Mouse (Mus musculus) urinary bladder, adult 2 months (tissue): ENCODE data around the gene Tiprl. TPM values are rescaled to one million over a fixed set of nuclear protein-coding genes. Genes with fewer than 3 reads are reported as not detected.

Experiments used
- DNase-seq: peaks from one replicate; pipeline ENCODE4 v3.0.0; 2022; ENCODE audit warnings: low spot score
- polyA plus RNA-seq: library from polyadenylated mRNA; depleted of rRNA; stranded (reverse); fragments of >200 nt; gene quantifications from 2 replicates; pipeline ENCODE4 v1.2.3, GENCODE M21; 2012; rRNA removed

The Tiprl gene
- polyA plus RNA-seq, 1 experiment = 41.2 TPM

DNA sequence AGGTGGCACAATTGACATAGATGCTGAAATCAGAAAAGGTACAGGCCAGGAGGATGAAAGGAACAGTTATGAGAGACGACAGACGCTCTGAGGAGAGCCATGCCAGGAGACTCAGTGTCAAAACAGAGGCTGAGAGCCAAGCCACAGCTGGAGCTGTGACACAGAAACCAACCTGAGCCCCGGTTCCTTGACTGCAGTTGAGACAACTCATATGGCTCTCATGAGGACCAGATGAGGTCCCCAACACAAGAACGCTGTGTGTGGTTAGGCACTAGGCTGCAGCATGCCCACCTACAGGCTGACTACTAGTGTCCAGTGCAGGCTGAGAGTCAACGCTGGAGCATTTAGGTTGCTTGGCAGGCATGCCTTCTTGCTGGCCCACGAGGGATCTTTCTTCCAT lies 58.7 kb downstream of the Tiprl start:
- no peak for DNase-seq

DNA sequence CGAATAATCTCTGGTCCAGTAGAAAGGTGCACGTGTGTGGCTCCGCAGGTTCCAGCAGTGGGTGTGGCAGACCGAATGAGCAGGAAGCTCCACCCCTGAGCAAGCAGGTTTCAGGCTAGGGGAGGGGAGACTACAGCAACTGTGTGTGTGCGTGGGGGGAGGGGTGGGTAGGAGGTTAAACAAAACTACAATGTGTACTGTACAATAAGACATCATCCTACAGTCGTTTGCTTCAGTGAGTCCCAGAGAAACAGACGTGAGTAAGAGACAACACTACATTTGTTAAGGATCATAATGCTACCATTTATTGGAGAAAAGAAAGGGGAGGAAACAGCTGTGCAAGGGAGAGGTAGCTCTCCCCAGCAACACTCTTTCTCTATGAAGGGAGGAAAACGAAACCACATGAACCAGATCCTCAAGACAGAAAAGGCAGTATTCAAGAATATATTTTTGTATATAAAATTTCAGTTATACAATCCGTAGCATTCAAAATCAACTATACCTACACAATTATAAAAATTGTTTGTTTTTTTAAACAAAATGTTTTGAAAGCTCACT lies 62.7 kb downstream of the Tiprl start:
- DNase-seq = no peak

DNA sequence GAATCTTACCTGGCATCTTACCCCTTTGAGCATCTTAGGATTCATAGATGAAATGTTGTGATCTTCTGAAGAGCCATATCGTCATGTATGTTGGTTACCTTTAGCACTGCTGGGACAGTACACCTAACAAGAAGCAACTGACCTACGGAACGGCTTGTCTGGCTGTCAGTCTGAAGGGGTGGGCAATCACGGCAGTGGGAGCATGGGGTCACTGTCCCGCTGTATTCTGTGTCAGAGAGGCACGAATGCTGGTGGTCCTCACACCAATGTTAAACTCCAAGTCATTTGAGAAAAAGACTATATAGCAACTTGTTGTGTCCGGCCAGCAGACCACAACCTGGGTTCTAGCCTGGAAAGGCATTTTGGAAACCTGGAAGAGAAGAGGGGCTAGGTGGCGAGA lies 65.5 kb downstream of the Tiprl start:
- no peak for DNase-seq

DNA sequence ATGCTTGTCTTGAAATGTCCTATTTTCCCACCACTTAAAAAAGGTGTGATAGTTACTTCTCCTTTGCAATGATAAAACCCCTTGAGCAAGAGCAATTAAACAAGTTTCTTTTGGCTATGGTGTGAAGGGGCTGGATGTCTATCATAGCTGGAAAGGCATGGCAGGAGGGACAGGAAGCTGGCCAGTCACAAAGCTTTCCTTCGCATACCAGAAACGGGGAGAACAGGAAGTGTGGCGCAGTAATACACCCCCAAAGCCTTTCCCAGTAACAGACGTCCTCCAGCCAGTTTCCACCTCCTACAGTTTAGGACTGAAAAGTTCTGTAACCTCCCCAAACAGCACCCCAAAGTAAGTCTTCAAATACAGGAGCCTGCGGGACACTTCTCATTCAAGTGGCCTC lies 66.6 kb downstream of the Tiprl start:
- DNase-seq = no peak

DNA sequence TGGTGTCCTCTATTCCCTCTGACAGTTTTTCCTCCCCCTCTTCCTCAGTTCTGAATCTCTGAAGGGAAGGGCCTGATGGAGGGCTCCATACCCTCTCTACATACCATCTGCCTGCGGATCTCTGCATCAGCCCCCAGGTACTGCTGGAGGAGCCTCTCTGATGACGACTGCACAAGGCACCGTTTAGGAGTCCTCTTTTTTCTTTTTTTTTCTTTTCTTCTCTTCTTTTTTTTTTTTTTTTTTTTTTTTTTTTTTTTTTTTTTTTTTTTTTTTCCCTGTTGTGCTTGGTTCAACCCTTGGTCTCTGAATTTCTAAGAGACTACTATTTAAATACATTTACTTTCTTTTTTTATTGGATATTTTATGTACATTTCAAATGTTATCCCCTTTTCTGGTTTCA lies 67.3 kb downstream of the Tiprl start:
- DNase-seq = no peak

DNA sequence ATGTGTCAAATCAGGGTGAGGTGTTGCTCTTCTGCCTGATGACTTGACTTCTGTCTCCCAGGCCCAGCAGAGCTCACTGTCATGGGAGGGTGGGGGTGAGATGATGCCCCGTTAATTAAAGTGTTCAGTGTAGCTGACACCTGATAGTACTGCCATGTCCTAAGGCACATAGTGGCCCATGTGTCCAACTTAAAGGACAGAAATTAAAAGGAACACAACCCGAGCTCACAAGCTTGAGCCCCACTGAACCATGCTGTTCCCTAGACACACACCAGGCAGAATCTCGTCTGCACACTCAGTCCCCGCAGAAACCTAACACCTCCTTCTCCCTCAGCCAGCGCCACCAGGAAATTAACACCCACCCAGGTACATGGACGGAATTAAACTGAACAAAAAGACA lies 71.9 kb downstream of the Tiprl start:
- DNase-seq = no peak

Other genes starting within 250 kb of the Tiprl start
- not detected in 2 replicates for gene Tbx19, start 76.2 kb downstream of the Tiprl start, polyA plus RNA-seq
- 31.9 and 38.7 TPM in 2 replicates for gene Sft2d2, start 42.6 kb downstream of the Tiprl start, polyA plus RNA-seq
- 6.6 and 8.9 TPM in 2 replicates for gene Gpr161, start 58.8 kb upstream of the Tiprl start, polyA plus RNA-seq
- 37.4 and 37.7 TPM in 2 replicates for gene Dcaf6, start 223.5 kb upstream of the Tiprl start, polyA plus RNA-seq
- 78.2 and 91.6 TPM in 2 replicates for gene Mpc2, start 223.6 kb upstream of the Tiprl start, polyA plus RNA-seq
- gene Adcy10, start 248.2 kb upstream of the Tiprl start, polyA plus RNA-seq = 0.04 TPM in 1 of 2 replicates, not detected in the other